Mouse (Mus musculus): ENCODE measurements around the gene Rps6kl1.

DNA sequence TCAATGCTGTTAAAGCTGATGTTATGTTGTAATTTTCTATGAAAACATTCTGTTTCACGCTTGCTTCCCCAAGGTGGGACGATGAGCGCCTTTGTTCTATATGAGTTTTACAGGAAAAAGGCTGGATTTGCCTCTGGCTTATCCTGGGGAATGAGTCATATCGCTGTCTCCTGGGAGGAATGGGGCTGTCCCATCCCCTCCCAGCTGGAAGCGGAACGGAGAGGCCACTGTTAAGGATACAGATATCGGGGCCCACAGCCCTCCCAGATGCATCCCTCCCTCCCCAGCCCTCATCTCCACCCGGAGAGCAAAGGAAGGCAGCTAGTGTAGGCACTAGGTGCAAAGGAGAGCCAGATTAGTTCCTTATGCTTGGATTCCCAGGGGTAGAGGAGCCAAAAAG lies 34.7 kb upstream of the Rps6kl1 start:
- no peak for TF ChIP-seq CTCF (IDR thresholded peaks at IDR 0.05)
- no peak for TF ChIP-seq POLR2A (IDR thresholded peaks at IDR 0.05; ENCODE audit: insufficient read depth, low read depth, low read length)
